Mouse (Mus musculus) yolk sac, embryonic 10.5 days (tissue): ENCODE data around the gene Ttc7.

ENCODE experiments used
- DNase-seq: peaks from one replicate; pipeline ENCODE4 v3.0.0-alpha.2; 2017; ENCODE audit warnings: low spot score

The Ttc7 gene

DNA sequence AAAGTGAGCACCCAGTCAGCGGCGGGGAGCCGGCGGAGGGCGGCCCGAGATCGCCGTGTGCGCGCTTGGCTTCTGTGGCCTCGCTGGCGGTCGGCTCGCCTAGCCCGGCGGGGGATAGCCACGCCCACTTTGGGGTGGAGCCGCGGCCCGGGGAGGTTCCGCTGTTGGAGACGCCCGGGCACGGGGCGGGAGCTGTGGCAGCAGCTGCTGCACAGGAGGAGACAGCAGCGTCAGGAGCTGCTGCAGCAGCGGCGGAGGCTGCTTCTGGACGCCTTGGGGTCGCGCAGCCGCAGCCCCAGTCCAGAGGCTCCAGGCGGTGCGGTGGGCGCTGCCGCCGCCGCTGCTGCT is at the start of gene Ttc7:
TSS of gene Ttc7 (plus strand) at position 181 of the 348 bp plus-strand sequence.
- DNase-seq: peak; percentile 96

DNA sequence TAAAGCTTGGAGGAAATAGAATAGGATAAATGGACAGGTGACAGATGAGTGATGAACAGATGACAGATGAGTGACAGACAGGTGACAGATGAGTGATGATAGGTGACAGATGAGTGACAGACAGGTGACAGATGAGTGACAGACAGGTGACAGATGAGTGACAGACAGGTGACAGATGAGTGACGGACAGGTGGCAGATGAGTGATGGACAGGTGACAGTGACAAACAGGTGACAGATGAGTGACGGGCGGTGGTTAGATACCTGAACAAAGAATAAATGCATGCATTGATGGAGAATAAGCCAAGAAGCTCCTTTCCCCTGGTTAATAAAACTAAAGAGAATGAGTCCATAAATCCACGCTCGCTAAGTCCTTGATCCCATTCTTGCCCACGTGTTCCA is 47.7 kb upstream of the Ttc7 start:
- no peak for DNase-seq

DNA sequence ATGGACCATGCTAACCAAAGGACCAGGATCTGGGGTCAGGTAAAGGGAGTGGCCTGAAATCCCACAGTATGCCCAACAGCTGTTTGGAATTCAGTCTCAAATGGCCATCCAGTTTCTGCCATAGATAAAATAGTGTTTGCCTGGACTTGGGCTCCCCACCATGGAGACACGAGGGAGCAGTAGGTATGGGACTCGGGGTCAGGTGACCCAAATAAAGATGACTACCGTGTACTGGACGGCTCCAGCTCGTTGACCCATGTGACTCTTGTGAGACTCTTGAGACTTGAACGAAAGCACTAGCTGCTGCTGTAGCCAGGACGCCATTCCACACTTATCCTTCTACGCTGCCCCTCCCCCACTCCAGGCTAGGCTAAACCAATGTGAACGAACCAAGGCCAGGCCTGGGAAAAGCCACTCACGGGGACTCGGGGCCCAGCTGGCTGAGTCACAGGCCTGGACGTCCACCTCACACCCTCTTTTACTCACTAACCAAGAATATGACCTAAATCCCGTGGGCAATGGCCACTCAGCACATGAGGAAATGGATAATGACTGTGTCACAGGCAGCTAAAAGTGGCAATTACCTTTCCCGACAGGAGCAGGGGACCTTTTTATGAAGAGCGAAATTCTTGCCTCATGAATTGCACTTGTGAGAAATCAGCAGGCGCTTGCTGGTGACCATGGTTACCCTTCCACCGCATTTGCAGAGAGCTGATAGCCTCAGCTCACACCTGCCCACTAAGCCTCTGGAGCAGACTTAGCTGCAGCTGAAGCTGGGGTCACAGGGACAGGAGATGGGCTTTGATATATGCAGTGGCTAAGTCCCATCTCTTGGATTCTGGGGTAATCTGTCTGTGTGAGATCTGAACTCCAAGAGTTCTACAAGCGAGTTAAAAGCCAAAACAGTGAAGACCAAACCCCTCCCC is 45.7 kb upstream of the Ttc7 start:
- no peak for DNase-seq

DNA sequence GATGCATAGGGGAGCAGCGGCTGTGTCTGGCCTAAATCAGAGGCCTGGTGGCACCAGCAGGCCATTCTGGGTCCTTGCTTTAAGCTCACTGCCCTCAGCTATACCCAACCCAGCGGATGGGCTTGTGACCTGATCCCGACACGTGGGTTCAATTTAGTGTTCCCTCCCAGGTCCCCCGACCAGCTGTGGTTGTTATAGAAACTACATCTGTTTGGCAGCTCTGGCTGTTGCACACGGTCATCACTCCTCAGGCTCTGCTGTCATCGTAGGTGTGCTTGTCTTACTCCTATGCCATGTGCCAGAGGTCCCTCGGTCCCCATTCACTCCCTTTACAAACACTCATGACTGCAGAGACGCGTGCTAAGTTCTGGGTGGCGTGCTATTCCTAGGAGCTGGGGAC is 44.9 kb upstream of the Ttc7 start:
- DNase-seq: no peak

DNA sequence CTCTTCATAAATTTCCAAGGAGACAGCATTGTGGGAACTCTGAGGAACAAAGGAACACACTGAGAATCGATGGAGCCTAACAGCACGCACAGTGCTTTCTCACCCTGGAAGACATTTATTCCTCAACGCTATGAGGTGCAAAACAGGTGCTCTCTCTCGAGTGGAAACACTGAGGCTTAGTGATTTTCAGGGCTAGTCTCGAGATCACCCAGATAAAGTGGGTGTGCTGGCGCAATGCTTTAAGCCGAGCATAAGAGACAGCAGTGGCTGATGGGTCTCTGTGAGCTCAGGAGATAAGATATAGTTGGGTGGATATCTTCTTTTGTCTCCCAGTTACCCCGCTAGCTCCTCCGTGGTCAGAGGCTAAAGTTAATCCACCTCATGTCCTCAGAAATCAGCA is 36.6 kb upstream of the Ttc7 start:
- no peak for DNase-seq

DNA sequence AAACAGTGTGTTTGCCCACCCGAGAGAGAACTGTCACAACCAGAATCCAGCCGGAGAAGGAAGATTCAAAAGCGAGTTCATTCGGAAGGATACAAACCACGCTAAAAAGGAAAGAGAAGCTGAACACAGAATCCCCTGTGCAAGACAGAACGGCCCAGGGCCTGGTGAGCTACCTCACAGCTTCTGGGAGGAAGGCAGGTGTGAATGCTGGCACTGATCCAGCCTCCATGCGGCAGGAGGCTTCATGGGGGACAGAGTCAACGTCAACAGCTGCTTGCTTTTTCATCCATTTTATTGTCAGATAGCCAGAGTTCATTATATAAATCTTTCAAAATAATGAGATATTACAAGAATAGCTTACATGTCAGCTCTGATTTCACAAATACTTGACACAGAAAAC is 28.3 kb upstream of the Ttc7 start:
- DNase-seq: no peak

DNA sequence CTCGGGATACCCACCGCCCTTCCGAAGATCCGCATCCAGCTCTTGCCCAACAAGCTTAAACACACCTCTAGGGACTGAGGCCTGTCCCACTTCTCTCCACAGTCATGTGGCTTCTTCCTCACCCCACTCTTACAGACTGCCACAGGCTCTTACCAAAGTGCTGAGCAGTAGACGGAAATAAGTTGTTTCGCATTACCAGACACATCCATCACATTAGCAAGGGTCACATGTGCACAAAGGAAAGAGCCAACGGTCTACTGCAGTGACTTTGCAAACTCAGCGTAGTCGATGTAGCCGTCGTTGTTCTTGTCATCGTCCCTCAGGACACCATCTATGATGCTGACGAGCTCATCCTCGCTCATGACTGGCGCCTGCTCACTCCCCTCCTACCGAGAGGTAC is 27.0 kb upstream of the Ttc7 start:
- DNase-seq: no peak

DNA sequence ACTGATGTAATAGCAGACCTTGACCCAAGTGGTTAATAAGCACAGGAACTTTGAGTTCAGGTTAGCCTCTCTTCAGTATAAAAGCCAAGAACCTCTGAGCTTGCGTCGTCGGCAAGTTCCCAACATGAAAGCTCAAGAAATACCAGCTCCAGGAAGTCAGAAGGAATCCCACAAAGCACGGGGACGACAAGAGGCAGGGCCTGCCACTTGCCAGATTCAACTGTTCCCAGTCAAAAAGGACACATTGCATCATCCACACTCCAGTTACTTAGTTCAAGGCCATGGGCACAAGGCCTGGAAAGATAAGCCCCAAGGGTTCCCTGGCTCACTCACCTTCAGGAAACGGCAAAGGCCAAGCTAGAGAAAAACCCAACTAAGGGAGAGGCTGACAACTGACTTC is 19.3 kb upstream of the Ttc7 start:
- peak; percentile 45 for DNase-seq

DNA sequence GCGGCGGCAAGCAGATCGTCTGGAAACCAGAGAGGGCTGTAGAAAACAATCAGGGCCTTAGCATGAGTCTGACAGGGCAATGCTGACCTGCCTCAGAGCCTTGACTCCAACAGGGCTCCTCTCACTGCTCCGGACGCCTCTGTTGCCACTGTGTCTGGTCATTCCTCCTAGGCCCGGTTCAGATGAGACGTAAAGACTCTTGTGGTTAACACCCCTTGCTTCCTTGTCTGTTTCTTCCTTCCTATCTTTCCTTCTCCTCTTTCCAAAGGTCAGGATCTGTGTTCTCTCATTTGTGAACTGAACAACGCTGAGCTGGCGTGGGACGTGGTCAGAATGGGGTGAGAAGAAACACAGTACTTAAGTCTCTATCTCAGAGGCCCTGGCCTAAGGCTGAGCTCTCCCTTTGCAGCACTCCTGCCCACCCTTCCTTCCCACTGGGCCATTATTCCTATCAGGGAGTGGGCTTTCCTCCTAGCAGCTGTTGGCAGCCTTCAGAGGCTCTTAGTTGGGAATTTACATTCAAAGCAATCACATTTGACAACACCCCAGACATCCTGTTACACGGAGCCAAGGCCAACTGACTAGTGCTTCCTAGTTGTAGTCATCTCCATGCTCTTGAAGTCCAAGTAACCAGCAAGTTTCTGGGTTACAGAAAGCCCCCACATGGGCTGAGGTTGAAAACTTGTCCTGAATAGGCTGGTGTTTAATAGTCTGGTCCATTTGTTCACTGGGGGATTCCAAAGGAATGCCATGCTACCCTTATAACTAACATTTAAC is 18.4 kb upstream of the Ttc7 start:
- DNase-seq: no peak

DNA sequence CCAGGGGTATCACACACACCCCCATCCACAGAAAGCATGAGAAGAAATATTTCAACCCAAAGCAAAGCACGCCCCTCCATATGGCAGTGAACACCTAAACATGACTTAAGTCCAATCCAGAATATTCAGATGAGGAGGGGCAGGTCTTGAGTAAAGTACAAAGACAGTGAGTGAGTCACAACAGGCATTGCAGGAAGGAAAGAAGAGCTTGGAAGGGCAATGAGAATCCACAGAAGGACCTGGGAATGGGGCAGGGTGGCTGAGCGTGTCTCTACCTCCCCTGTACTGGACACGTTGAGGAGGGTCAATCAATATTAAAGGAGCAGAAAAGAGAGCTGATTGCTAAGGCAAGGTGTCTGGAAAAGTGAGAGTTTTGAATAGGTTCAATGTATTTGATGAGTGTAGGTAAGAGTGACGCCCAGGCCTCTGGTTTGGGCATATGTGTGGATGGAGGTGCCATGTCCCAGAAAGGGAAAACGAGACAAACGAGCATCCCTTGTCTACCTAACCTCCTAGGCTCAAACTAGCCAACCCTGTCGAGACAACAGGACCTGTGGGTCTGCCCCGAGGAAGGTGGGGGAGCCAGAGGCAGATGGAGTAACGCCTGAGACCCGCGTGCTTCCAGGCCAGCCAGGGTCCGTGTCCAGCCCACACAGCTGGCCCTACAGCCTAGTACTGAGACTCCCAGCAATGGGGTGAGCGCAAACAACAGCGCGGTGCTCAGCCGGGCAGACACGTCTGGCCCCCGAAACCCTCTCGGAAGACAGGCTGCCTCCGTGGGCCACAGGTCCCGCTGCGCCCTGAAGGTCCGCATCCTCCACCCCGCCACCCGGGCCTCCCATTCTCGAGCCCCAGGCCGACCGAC is 17.5 kb upstream of the Ttc7 start:
- DNase-seq: no peak

DNA sequence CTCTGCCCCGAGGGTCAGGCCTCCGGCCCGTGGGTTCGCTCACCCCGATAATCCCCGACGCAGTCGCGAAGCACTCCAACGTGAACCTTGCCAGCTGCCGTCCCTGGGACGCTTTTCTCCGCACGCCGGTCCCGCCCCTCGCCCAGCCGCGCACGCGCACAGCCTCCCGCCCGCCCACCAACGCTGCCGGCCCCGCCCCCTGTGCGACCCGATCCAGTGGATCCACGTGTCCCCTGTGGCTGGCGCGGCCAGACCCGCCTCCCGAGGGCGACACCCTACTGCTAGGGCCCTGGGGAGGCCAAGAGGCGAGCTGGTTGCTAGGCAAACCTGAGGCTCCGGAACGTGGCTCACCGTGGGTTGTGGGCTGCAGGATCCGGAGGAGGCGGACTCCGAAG is 16.9 kb upstream of the Ttc7 start, which contains the start of gene Mcfd2:
TSS of gene Mcfd2 (minus strand) at position 144 of the 395 bp plus-strand sequence.
- peak; percentile 98 for DNase-seq

DNA sequence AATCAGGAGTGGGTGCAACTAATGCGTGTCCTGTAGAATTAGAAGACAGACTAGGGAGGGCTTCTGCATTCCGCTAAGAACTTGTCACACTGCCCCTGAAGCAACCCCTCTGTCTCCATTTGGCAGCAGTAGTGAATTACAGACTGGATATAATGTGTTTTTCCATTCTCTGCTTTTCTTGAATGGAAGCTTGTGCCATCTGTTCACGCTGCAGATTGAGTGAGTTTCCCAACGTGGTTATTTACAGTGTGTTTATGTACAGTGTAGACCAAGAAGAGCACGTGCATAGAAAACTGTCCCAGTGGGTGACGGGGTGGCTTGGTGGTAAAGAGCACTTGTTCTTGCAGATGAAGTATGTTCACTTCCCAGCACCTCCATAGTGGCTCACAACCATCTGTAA is 13.2 kb upstream of the Ttc7 start:
- no peak for DNase-seq

DNA sequence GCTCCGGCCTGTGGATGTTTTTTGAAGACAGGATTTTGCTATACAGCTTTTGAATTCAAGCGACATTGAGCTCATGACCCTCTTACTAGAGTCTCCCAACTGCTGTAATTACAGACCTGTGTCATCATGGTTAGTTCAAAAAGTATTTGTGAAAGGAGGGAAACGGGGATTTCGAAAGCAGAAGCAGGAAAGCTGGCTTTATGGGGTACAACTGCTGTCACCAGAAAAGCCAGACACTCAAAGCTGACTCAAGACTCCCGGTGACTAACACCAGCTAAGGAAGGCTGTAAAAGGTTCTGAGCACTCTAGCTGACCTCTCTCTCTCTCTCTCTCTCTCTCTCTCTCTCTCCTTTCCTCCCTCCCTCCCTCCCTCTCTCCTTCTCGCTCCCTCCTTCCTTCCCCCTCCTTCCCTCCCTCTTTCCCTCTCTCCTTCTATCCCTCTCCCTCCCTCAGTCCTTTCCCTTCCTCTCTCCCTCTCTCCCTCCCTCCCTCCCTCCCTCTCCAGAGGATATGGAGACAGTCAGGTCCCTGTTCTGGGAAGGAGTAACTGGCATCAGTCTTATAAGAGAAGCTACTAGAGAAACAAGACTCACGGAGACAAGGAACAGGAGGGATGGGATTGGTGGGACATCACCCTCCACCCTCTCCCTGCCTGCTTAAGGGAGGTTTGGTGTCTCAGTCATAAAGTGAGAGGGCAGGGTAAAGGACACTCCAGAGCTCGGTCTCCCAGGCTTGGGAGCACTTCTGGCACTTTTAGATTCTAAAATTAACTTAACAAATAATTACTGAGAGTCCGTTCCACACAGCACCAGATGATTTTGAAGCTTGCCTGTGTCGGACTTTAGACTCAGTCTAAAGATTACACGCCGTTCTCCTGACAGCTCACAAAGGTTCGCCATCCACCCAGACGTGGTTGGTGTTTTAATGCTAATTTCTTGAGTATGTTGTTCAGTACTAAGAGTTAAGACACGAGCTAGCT is 7.0 kb upstream of the Ttc7 start:
- DNase-seq: peak; percentile 30

DNA sequence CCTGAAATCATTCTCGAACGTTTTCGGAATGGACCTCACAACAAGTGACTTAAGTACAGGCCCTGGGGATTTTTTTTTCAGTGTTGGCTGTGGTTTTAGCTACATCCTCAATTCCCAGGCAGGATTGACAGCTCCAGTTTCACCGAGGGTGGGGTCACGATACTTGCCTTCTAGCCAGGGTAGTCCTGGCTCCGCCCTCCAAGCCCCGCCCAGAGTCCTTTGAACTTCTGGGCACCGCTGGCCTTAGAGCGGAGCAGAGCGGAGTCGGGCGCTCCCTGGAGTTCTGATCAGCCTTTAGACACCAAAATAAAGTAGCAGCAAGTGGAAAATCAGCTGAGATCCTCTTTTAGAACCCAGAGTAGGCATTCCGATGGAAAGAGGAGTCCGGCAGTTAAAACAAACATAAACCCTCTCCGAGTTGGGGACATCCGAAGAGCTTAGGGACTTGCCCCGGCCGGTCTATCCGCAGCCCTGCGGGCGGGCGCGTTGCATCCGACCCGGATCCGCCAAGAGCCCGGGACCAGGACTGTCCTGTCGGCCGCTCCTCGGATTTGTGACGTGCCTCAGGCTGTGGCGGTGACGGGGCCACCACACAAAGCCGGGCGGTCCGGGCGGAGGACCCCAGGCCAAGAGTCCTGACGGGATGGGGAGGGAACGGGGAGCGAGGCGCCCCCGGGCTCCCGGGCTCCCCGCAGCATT is 530 bp upstream of the Ttc7 start:
- DNase-seq: peak; percentile 94

DNA sequence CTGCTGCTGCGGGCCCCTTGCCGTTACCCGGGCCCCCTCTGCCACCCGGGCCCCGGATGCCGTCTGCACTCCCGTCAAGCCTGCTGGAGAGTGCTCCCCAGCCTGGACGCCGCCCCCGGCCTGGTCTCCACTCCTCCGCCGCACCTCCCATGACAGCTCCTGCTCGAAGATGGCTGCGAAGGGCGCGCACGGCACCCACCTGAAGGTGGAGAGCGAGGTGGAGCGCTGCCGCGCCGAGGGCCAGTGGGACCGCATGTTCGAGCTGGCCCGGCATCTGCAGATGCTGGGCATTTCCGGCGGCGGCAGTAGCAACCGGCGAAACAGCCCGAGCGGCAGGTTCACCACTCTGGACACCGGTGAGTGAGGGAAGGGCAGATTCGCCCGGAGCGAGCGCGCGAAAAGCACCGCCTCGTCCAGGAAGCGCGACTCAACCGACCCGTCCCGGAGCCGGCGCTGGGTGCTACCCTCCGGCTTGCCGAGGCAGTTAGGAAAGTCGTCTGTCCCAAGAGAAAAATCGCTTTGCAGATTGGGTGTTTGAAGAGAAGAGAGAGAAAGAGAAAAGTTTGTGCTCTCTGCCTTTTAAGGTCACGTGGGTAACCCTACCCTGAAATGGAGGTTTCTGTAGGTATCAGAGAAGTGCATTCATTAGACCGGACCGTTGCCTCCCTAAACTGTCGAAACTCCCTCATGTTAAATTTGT is 519 bp downstream of the Ttc7 start:
- DNase-seq: peak; percentile 80

DNA sequence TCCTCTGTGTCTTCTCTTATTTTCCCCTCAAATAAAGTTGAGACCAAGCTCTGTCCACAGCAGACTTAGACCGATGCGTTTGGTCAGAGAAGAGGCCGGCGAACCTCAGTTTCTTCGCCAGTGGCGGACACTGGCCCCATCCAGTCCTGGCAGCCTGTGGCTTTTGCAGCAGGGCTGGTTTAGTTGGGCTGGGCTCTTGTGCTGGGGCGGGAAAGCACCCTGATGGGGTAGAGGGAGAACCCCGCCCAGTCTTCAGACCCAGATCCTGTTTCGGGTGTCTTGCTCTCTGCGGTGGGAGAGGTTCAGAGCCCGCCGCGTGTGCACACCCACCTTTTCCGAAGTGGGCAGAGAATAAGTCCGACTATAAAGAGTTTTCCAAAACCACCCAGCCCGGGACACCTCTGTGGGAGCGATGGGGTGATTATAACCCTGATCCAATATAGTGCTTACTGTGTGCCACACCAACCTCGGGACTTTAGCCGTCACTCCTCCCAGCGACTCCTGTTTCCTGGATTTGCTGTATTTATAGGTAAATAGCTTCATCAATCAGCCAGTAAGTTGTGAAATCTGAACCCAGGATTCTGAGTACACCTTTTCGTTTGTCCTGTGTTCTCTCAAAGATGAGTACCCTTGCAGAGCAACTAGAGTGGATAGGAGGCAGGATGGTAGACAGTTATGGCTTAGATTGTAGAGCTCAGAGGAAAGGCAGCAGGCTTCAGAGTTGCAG is 1.2 kb downstream of the Ttc7 start:
- peak; percentile 52 for DNase-seq

DNA sequence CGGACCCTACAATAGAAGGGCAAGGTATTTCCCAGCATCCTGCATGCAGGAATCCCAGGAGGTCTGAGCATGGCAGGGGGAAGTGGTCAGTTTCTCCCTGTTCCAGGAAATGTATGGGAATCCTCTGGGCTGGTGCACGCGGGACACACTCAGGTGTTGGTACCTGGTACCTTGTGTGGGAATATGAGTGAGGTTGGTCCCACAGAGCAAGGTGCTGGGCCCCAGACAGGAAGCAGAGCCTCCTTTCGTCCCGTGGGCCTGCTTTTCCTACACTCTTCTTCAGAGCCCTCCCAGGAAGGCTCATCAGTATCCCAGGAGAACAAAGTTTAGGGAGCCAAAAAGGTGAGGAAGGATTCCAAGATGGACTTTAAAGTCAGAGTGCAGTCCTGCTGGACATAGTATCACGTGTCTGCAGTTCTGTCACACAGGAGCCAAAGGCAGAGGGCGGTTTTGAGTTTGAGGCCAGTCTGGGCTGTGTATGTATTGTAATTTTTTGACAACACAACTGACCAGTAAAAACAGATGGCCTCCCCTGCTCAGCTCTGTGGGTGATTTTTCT is 1.9 kb downstream of the Ttc7 start:
- no peak for DNase-seq

DNA sequence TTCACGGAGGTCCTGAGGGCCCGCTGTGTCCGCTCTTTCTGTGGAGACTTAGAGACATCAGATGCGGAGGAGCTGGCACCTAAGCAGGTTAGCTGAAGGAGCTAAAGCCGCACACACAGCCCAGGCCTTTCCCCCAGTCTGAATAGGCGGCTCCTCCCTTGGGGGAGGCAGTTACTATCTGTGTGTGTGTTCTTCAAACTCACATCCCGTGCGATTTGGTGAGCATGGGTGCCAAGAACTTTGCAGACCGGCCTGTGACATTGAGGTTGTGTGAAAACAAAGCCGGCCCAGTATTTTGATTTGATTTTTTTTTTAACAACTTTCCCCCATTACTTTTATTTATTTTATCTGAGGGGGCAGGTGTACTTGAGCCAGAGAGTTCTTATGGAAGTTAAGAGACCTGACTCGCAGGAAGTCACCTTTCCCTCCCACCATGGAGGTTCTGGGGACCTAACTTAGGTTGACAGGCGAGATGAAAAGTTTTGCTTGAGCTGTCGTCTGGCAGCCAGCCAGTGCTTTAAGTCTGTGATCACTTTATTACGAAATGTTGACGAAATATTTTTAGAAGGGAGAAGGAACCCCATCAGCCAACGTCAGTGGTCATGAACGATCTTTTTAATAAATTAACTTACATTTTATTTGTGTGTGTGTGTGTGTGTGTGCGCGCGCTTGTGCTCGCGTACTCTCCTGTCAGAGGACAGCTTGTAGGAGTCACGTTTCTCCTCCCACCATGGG is 3.2 kb downstream of the Ttc7 start:
- no peak for DNase-seq
